Mouse (Mus musculus) cerebellum, adult 2 months (tissue): ENCODE measurements around the gene I0C0044D17Rik. TPM values are rescaled to one million over a fixed set of nuclear protein-coding genes. Genes with fewer than 3 reads are reported as not detected.

Experiments
- DNase-seq, 2 experiments: peaks; one replicate each; pipeline ENCODE4 v3.0.0; 2021
- H3K27ac ChIP-seq: fragments of 200-500 bp; 2 replicates; pipeline ENCODE4 v1.5.1; 2012; ENCODE audit warnings: low read length, control low read depth, inconsistent platforms; ENCODE audit not compliant: insufficient read depth
- H3K27me3 ChIP-seq: fragments of 200-500 bp; 2 replicates; pipeline ENCODE4 v1.6.1; 2012; ENCODE audit warnings: inconsistent platforms, mild to moderate bottlenecking, low read length, moderate library complexity; ENCODE audit not compliant: control insufficient read depth, insufficient read depth
- H3K4me1 ChIP-seq: fragments of 200-500 bp; 2 replicates; pipeline ENCODE4 v1.6.1; 2011; ENCODE audit warnings: low read length; ENCODE audit not compliant: control insufficient read depth, insufficient read depth
- H3K4me3 ChIP-seq: fragments of 200-500 bp; replicated peaks from 2 replicates; pipeline ENCODE3; 2011; ENCODE audit warnings: mild to moderate bottlenecking, low read depth, low read length, control low read depth; ENCODE audit not compliant: insufficient read depth
- CTCF ChIP-seq: fragments of 200-500 bp; IDR thresholded peaks from 2 replicates; pipeline ENCODE4 v1.5.1; 2011; ENCODE audit warnings: low read depth, mild to moderate bottlenecking, control low read depth, low read length, moderate library complexity, borderline replicate concordance; ENCODE audit not compliant: insufficient read depth
- POLR2A ChIP-seq: fragments of 200-500 bp; IDR thresholded peaks from 2 replicates; pipeline ENCODE4 v1.6.1; 2011; ENCODE audit warnings: low read length, control low read depth, borderline replicate concordance; ENCODE audit not compliant: insufficient read depth
- WGBS: fragments of 180-500 bp; shearing (Covaris S2); methylation state at CpG from one replicate; pipeline ENCODE4 v1.1.7; 2018; 5-methylcytosine and 5-hydroxymethylcytosine counted together
- polyA plus RNA-seq: library from polyadenylated mRNA; depleted of rRNA; stranded (reverse); fragments of >200 nt; gene quantifications from 2 replicates; pipeline ENCODE4 v1.2.3, GENCODE M21; 2012

I0C0044D17Rik gene
- polyA plus RNA-seq, 1 experiment: not detected

DNA sequence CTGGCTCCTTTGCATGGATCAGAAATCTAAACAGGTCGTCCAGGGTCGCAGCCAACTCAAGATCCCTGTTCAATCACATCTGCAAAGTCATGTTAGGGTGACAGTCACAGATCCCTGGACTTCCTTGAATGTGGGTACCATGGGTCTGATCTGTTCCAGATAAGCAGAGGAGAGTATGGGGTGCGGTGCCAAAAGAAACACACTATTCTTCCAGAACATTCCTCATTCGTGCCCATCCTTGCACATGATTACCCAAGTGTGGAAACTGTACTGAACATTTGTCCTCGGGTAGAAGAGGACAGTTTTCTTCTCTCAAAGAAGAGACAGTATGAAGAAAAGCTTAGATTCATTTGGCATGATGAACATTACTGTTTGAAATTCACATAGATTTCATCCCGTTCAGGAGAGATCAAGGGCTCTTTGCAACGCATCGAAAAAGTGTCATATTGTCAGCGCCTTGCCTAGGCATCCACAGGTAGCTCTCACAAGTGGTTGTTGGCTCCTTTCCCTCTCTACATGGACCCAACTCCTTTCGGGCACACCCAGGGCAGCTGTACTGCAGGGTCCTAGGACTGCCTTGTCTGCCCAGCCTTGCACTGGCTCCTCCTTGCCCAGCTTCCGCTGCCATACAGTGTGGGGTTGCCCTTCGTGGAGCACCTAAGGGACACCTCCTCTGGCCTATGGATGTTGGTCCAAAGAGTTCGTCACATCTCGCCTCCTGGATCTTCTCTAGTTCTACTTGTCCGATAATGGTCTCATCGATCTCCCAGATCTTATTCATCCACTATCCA is 14.3 kb upstream of the I0C0044D17Rik start:
- Histone ChIP-seq H3K4me1 (no peaks in the 10 kb centered on the region), H3K4me3 (no peak overlapping the region), H3K27ac (no peak overlapping the region), H3K27me3 (no peaks in the 10 kb centered on the region)
- no peak for DNase-seq
- TF ChIP-seq CTCF: no peak
- no peak for TF ChIP-seq POLR2A
- 88% methylated on average over 16 of the region's 16 CpGs for WGBS

DNA sequence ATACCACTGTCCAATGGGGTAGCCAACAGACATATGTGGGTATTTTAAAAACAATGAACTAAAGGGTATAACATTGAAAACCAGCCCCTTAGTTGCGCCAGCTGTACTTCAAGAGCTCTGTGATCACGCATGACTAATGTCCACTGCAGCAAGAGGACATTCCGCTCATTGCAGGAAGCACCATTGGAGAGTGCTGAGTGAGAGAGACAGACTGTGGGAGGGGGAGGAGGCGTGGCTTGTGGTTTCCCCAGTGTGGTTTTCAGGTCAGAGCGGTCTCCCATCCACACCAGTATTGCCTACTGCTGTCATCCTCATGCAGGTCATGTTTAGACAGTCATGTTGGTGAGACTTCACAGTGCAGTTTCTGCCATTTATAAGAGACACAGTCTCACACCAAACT is 12.9 kb upstream of the I0C0044D17Rik start:
- WGBS: 60% methylated on average over 5 of the region's 5 CpGs
- Histone ChIP-seq H3K4me1 (no peaks in the 10 kb centered on the region), H3K27me3 (no peaks in the 10 kb centered on the region), H3K27ac (no peak overlapping the region), H3K4me3 (no peak overlapping the region)
- DNase-seq: no peak
- no peak for TF ChIP-seq CTCF
- no peak for TF ChIP-seq POLR2A

DNA sequence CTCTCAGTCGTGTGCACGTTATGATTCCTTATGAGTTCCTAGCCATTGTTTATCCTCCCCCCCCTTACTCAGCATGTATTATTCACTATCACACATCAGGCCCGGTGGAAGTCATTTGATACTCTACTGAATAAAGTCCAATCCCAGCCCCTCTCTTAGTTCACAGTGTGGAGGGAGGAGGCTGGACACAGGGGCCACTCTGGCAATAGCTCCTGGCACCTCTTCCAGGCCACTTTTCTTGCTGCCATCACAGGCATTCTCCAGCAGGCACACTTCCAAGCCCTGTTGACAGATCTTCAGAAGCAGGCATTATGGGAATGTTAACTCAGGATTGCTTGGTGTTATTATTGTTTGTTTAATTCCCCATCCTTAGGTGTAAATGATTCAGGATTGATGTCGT is 11.1 kb upstream of the I0C0044D17Rik start:
- Histone ChIP-seq H3K27me3 (no peaks in the 10 kb centered on the region), H3K4me3 (no peak overlapping the region), H3K27ac (no peak overlapping the region), H3K4me1 (no peaks in the 10 kb centered on the region)
- 28% methylated on average over 4 of the region's 4 CpGs for WGBS
- DNase-seq: no peak
- TF ChIP-seq CTCF: no peak
- TF ChIP-seq POLR2A: no peak

DNA sequence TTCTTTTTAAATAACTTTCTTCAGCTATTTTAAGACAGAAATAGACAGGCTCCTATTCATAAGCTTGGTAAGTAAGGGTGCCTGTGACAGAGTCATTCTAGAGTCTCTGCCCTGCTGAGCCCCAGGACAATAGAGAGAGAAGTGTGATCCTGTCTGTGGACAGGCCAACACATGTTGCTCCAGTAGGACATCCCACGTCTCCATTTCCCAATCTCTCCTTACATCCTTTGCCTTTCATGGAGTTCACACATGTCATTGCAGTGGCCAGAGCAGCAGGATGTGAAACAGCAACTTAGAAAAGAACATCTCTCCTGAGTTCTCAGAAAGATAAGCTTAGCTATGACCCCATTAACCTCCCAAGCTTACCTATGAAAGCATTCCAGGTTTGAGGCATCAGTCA is 8.1 kb upstream of the I0C0044D17Rik start:
- no peak for DNase-seq
- Histone ChIP-seq H3K27ac (no peak overlapping the region), H3K4me3 (no peak overlapping the region), H3K4me1 (no peaks in the 10 kb centered on the region), H3K27me3 (no peaks in the 10 kb centered on the region)
- 62% methylated on average over 1 of the region's 1 CpGs for WGBS
- TF ChIP-seq POLR2A (no peak), CTCF (no peak)

DNA sequence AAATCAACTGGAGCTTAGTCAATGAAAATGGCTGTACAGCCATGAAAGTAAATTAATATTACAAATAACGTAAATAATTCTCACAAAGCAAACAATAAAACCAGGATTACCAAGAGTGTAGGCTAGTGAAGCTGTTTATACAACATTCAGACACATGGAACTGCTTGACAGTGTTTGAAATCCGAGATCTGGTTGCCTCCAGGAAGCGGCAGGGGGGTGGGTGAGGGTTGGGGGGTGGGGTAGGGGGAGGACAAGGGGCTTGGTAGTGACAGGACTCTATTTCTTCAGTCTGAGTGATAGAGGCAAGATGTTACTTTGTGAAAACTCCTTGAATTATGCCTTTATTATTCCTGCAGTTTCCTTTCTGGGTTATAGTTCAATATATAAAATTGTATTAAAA is 3.1 kb upstream of the I0C0044D17Rik start:
- TF ChIP-seq POLR2A (no peak), CTCF (no peak)
- Histone ChIP-seq H3K27me3 (no peaks in the 10 kb centered on the region), H3K4me1 (no peaks in the 10 kb centered on the region), H3K4me3 (no peak overlapping the region), H3K27ac (no peak overlapping the region)
- DNase-seq: no peak
- 55% methylated on average over 3 of the region's 3 CpGs for WGBS

DNA sequence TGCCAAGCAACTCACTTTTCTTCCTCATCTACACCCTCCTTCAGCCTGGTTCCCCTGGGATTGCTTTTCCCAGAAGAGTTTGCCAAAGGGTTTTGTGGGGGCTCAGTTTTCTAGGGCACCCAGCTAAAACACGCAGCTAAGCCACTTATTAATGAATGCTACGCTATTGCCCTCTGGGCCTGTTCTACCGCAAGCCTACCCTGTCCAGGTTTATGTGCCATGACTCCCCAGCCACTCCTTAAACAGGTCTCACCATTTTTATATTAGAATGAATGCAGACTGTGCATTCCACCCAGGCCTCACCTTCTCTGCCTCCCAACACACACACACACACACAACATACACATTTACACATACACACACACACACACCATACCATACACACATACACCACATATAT is 593 bp downstream of the I0C0044D17Rik start:
- Histone ChIP-seq H3K27me3 (no peaks in the 10 kb centered on the region), H3K4me1 (no peaks in the 10 kb centered on the region), H3K4me3 (no peak overlapping the region), H3K27ac (no peak overlapping the region)
- TF ChIP-seq POLR2A: no peak
- no peak for TF ChIP-seq CTCF
- 89% methylated on average over 3 of the region's 3 CpGs for WGBS
- DNase-seq: no peak

DNA sequence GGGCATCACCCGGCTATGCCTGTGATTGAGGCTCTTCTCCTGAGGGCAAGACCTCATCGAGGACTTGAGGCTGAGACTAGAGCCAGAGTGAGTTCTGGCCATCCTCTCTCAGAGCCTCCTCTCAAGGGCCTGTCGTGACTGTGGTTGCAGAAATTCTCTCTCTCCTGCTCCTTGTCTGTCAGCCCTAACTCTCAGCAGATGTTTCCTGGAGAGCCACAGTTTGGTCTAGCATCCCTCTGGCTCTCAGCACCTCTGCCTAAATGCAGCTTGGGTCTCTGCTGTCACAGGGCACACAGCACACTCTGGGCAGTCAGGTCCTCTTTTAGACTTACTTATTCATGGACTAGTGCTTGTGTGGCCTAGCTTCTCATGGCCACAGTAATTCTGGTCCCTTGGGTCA is 1.2 kb downstream of the I0C0044D17Rik start:
- TF ChIP-seq CTCF (no peak), POLR2A (no peak)
- Histone ChIP-seq H3K4me3 (no peak overlapping the region), H3K27me3 (peaks cover under 1% of the 10 kb centered on the region; the same call in 1 of the 2 replicates), H3K27ac (no peak overlapping the region), H3K4me1 (0 out of 2 replicates have a peak, but pooled peaks cover 3% of the 10 kb centered on the region)
- 75% methylated on average over 3 of the region's 3 CpGs for whole genome bisulfite sequencing
- no peak for DNase-seq

DNA sequence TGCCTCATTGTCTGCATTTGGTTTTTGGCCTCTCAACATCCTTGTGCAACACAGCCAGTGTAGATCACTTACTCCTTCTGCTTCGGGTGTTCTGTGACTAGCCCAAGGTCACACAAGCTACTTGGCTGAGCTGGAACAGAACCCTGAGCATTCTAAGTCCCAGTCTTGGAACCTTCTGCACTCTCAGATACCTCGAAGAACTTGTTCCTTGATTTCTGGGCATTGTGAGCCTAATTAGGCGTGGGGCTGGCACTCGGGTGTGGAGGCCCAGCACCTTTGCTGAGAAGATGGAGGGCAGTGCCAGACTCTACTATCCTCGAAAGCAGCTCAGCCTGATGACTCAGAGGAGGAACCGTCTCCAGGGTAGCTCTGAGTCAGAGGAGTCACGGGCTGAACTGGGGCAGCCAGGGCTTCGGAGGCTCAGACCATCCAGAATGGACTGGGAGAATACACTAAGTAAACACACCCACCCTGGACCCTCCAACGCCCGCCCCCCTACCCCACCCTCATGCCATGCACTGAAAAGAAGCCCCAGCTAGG is 4.4 kb downstream of the I0C0044D17Rik start:
- Histone ChIP-seq H3K4me3 (no peak overlapping the region), H3K27ac (no peak overlapping the region), H3K4me1 (0 out of 2 replicates have a peak, but pooled peaks cover 3% of the 10 kb centered on the region), H3K27me3 (peaks cover 7% of the 10 kb centered on the region; the same call in 1 of the 2 replicates)
- WGBS: 81% methylated on average over 10 of the region's 10 CpGs
- no peak for DNase-seq
- TF ChIP-seq POLR2A (no peak), CTCF (no peak)
